Mouse (Mus musculus): ENCODE results near the gene Ankrd33b.

DNA sequence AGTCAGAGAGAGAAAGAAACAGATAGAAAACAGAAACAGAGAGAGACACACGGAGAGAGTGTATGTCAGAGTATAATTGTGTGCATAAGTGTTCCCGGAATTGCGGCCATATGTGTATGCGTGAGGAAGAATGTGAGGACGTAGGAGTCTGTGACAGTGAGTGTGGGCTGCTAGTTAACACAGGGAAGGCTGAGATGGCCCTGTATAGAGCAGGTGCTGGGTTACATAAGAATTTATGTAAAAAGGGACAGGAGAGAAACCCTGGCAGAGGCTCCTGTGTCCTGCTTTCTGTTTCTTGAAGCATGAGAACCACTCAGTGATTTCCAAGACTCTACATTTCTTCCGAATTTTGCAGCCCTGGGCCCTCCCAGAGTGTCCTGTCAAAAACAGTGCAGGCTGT lies 25.9 kb upstream of the Ankrd33b start:
- no peak for TF ChIP-seq CTCF (IDR thresholded peaks at IDR 0.05; ENCODE audit: extremely low read depth, insufficient read depth, low read length)
- no peak for TF ChIP-seq POLR2A (IDR thresholded peaks at IDR 0.05; ENCODE audit: extremely low read depth, insufficient read depth, low read length)
